Mouse (Mus musculus) megakaryocyte progenitor cell, adult 5-6 weeks (primary cell): ENCODE results near the gene Fbxo33. TPM values are rescaled to one million over a fixed set of nuclear protein-coding genes. Genes with fewer than 3 reads are reported as not detected.
"Not testable (repeated sequence)": the region's sequence is repeated elsewhere in the genome, so short reads cannot be mapped to it uniquely, and the experiment has no call there.

Experiments
- ATAC-seq: replicated peaks from 2 replicates; pipeline ENCODE4 v1.8.0; 2016; ENCODE audit warnings: mild to moderate bottlenecking, moderate TSS enrichment, inconsistent platforms; ENCODE audit not compliant: poor library complexity
- total RNA-seq, 2 experiments: library from RNA; stranded (forward) in 1 of 2; stranded (reverse) in 1 of 2; fragments of 157-497, 149-512 nt in 1 of 2; fragments of 200-1000 nt in 1 of 2; gene quantifications; 2 replicates each; pipeline versions ENCODE4 v1.2.3 to v1.2.4; 2015 to 2017

Gene Fbxo33
- 40.7 and 63.0 TPM in 2 replicates for total RNA-seq (2015)
- total RNA-seq (2017) = 33.6 and 36.0 TPM in 2 replicates

GRCm38 (mm10) chr12:59219325-59220225, at the start of gene Fbxo33:
TSS of gene Fbxo33 (minus strand) at chr12:59219725.
- peak; percentile 76 for ATAC-seq

- no peak for ATAC-seq
Observed at GRCm38 (mm10) chr12:59265942-59266231, 46.4 kb upstream of the Fbxo33 start.

- ATAC-seq = peak; percentile 48
Observed at GRCm38 (mm10) chr12:59265207-59265941, 45.8 kb upstream of the Fbxo33 start.

GRCm38 (mm10) chr12:59262841-59263240, 43.3 kb upstream of the Fbxo33 start:
- peak; percentile 71 for ATAC-seq

GRCm38 (mm10) chr12:59260798-59261197, 41.3 kb upstream of the Fbxo33 start:
- ATAC-seq = no peak

- no peak for ATAC-seq
Observed at GRCm38 (mm10) chr12:59260362-59260761, 40.8 kb upstream of the Fbxo33 start.

GRCm38 (mm10) chr12:59259015-59259414, 39.5 kb upstream of the Fbxo33 start:
- no peak for ATAC-seq

GRCm38 (mm10) chr12:59250259-59250827, 30.8 kb upstream of the Fbxo33 start:
- ATAC-seq = peak; percentile 50; the same call in 1 of the 2 replicates

- ATAC-seq = no peak
Observed at GRCm38 (mm10) chr12:59248969-59249368, 29.4 kb upstream of the Fbxo33 start.

GRCm38 (mm10) chr12:59241031-59241430, 21.5 kb upstream of the Fbxo33 start:
- not testable (repeated sequence) for ATAC-seq

- no peak for ATAC-seq
Observed at GRCm38 (mm10) chr12:59238434-59238833, 18.9 kb upstream of the Fbxo33 start.

- ATAC-seq = no peak
Observed at GRCm38 (mm10) chr12:59228401-59228800, 8.9 kb upstream of the Fbxo33 start.

- ATAC-seq = peak; percentile 6; the same call in 1 of the 2 replicates
Observed at GRCm38 (mm10) chr12:59218640-59219321, 744 bp downstream of the Fbxo33 start.

GRCm38 (mm10) chr12:59217331-59217730, 2.2 kb downstream of the Fbxo33 start:
- no peak for ATAC-seq

- ATAC-seq = peak; percentile 24
Observed at GRCm38 (mm10) chr12:59216676-59217266, 2.8 kb downstream of the Fbxo33 start.

- ATAC-seq = peak; percentile 24; the same call in 1 of the 2 replicates
Observed at GRCm38 (mm10) chr12:59216176-59216575, 3.3 kb downstream of the Fbxo33 start.

- 0 out of 2 replicates have a peak, but pooled peaks have one; percentile 18 for ATAC-seq
Observed at GRCm38 (mm10) chr12:59207814-59208213, 11.7 kb downstream of the Fbxo33 start.

GRCm38 (mm10) chr12:59207000-59207390, 12.5 kb downstream of the Fbxo33 start:
- peak; percentile 88 for ATAC-seq

- no peak; the same call in 1 of the 2 replicates for ATAC-seq
Observed at GRCm38 (mm10) chr12:59206208-59206999, 13.1 kb downstream of the Fbxo33 start.

GRCm38 (mm10) chr12:59205571-59205970, 14.0 kb downstream of the Fbxo33 start:
- ATAC-seq = no peak
